Mouse (Mus musculus): Measurements from ENCODE around the gene Aldh3b1. TPM values are rescaled to one million over a fixed set of nuclear protein-coding genes. Genes with fewer than 3 reads are reported as not detected.

Gene Aldh3b1
- polyA plus RNA-seq, 1 experiment from 2014 or later, result 0.65 TPM

Other genes starting within 250 kb of the Aldh3b1 start
- gene Lrp5, start 243.2 kb downstream of the Aldh3b1 start, polyA plus RNA-seq (2014; fragmentation: Nextera tagmentation; extraction: Ambion mirVana), result 3.2 and 3.8 TPM in 2 replicates
- gene 1810055G02Rik, start 221.5 kb downstream of the Aldh3b1 start, polyA plus RNA-seq (2014; fragmentation: Nextera tagmentation; extraction: Ambion mirVana), result 44.5 and 46.7 TPM in 2 replicates
- gene Kmt5b, start 162.4 kb downstream of the Aldh3b1 start, polyA plus RNA-seq (2014; fragmentation: Nextera tagmentation; extraction: Ambion mirVana), result 40.7 and 42.0 TPM in 2 replicates
- gene Chka, start 78.0 kb downstream of the Aldh3b1 start, polyA plus RNA-seq (2014; fragmentation: Nextera tagmentation; extraction: Ambion mirVana), result 54.4 and 59.5 TPM in 2 replicates
- 17.3 TPM in 2 replicates for gene Tcirg1, start 22.7 kb downstream of the Aldh3b1 start, polyA plus RNA-seq (2014; fragmentation: Nextera tagmentation; extraction: Ambion mirVana)
- 258 and 266 TPM in 2 replicates for gene Ndufs8, start 17.0 kb downstream of the Aldh3b1 start, polyA plus RNA-seq (2014; fragmentation: Nextera tagmentation; extraction: Ambion mirVana)
- gene Unc93b1, start 5.4 kb upstream of the Aldh3b1 start, polyA plus RNA-seq (2014; fragmentation: Nextera tagmentation; extraction: Ambion mirVana), result 5.3 and 7.1 TPM in 2 replicates
- not detected in 2 replicates for gene Aldh3b3, start 28.8 kb upstream of the Aldh3b1 start, polyA plus RNA-seq (2014; fragmentation: Nextera tagmentation; extraction: Ambion mirVana)
- gene Aldh3b2, start 42.5 kb upstream of the Aldh3b1 start, polyA plus RNA-seq (2014; fragmentation: Nextera tagmentation; extraction: Ambion mirVana), result 0.86 and 1.1 TPM in 2 replicates
- 2.4 and 3.2 TPM in 2 replicates for gene Acy3, start 56.8 kb upstream of the Aldh3b1 start, polyA plus RNA-seq (2014; fragmentation: Nextera tagmentation; extraction: Ambion mirVana)
- gene Tbx10, start 62.9 kb upstream of the Aldh3b1 start, polyA plus RNA-seq (2014; fragmentation: Nextera tagmentation; extraction: Ambion mirVana), result 0.22 TPM in 1 of 2 replicates, not detected in the other
- gene Nudt8, start 70.8 kb upstream of the Aldh3b1 start, polyA plus RNA-seq (2014; fragmentation: Nextera tagmentation; extraction: Ambion mirVana), result 20.6 and 20.8 TPM in 2 replicates
- 1.8 and 1.9 TPM in 2 replicates for gene Gm49405, start 70.8 kb upstream of the Aldh3b1 start, polyA plus RNA-seq (2014; fragmentation: Nextera tagmentation; extraction: Ambion mirVana)
- gene Doc2g, start 73.5 kb upstream of the Aldh3b1 start, polyA plus RNA-seq (2014; fragmentation: Nextera tagmentation; extraction: Ambion mirVana), result 2.7 and 2.8 TPM in 2 replicates
- 207 and 208 TPM in 2 replicates for gene Ndufv1, start 83.0 kb upstream of the Aldh3b1 start, polyA plus RNA-seq (2014; fragmentation: Nextera tagmentation; extraction: Ambion mirVana)
- 361 TPM in 2 replicates for gene Gstp1, start 108.2 kb upstream of the Aldh3b1 start, polyA plus RNA-seq (2014; fragmentation: Nextera tagmentation; extraction: Ambion mirVana)
- 0.68 and 1.2 TPM in 2 replicates for gene Gstp2, start 116.2 kb upstream of the Aldh3b1 start, polyA plus RNA-seq (2014; fragmentation: Nextera tagmentation; extraction: Ambion mirVana)
- not detected in 2 replicates for gene Gstp3, start 129.8 kb upstream of the Aldh3b1 start, polyA plus RNA-seq (2014; fragmentation: Nextera tagmentation; extraction: Ambion mirVana)
- gene Cabp2, start 151.8 kb upstream of the Aldh3b1 start, polyA plus RNA-seq (2014; fragmentation: Nextera tagmentation; extraction: Ambion mirVana), result not detected in 2 replicates
- gene Cdk2ap2, start 167.4 kb upstream of the Aldh3b1 start, polyA plus RNA-seq (2014; fragmentation: Nextera tagmentation; extraction: Ambion mirVana), result 81.3 and 86.7 TPM in 2 replicates
- gene Pitpnm1, start 170.2 kb upstream of the Aldh3b1 start, polyA plus RNA-seq (2014; fragmentation: Nextera tagmentation; extraction: Ambion mirVana), result 9.9 and 13.1 TPM in 2 replicates
- gene Aip, start 196.1 kb upstream of the Aldh3b1 start, polyA plus RNA-seq (2014; fragmentation: Nextera tagmentation; extraction: Ambion mirVana), result 68.4 and 77.6 TPM in 2 replicates
- gene Gpr152, start 210.0 kb upstream of the Aldh3b1 start, polyA plus RNA-seq (2014; fragmentation: Nextera tagmentation; extraction: Ambion mirVana), result not detected in 2 replicates
- gene Cabp4, start 214.2 kb upstream of the Aldh3b1 start, polyA plus RNA-seq (2014; fragmentation: Nextera tagmentation; extraction: Ambion mirVana), result 0.11 TPM in 1 of 2 replicates, not detected in the other
- gene Coro1b, start 218.8 kb upstream of the Aldh3b1 start, polyA plus RNA-seq (2014; fragmentation: Nextera tagmentation; extraction: Ambion mirVana), result 128 TPM in 2 replicates
- gene Ptprcap, start 223.8 kb upstream of the Aldh3b1 start, polyA plus RNA-seq (2014; fragmentation: Nextera tagmentation; extraction: Ambion mirVana), result 0.92 and 1.8 TPM in 2 replicates
- 52.6 and 52.7 TPM in 2 replicates for gene Rps6kb2, start 233.5 kb upstream of the Aldh3b1 start, polyA plus RNA-seq (2014; fragmentation: Nextera tagmentation; extraction: Ambion mirVana)
- gene Carns1, start 245.7 kb upstream of the Aldh3b1 start, polyA plus RNA-seq (2014; fragmentation: Nextera tagmentation; extraction: Ambion mirVana), result 2.9 and 3.8 TPM in 2 replicates

Measured in neural tube, embryonic 11.5 days (tissue).